Mouse (Mus musculus) liver, embryonic 14.5 days (tissue): Measurements from ENCODE around the gene 4930486L24Rik.

Experiments used
- CTCF ChIP-seq: IDR thresholded peaks from 2 replicates; pipeline ENCODE4 v1.5.1; 2016; ENCODE audit warnings: antibody characterized with exemption, low read depth, control low read depth
- EP300 ChIP-seq: IDR thresholded peaks from 2 replicates; pipeline ENCODE4 v1.6.1; 2016; ENCODE audit warnings: antibody characterized with exemption, low read depth

DNA sequence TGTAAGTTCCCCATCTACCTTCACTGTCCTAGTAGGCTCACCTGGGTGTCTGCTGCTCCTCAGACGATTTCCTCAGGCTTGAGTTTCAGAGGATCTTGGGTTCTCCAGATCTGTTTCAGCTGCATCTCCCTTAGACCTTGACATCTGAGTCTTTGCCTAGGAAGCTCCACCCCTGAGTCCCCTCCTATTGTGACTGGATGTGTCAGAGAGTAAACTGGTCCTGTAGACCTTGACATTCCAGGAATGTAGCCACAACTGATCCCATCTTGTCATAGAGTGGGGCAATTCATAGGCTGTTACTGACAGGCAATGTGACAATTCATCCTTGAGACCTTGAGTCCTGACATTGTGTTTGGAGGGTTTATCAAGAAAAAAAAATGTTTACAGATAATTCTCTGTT is at the start of gene 4930486L24Rik:
- TF ChIP-seq CTCF (no peak), EP300 (no peak)
